Mouse (Mus musculus) heart, embryonic 13.5 days (tissue): ENCODE measurements around the gene Mrpl37. TPM values are rescaled to one million over a fixed set of nuclear protein-coding genes. Genes with fewer than 3 reads are reported as not detected.

Source experiments
- ATAC-seq: fragments of 200-750 bp; cut with Nextera tagmentation; 2 replicates; pipeline ENCODE4 v1.8.0; 2017; ENCODE audit warnings: moderate TSS enrichment; ENCODE audit not compliant: insufficient number of reproducible peaks, low FRiP score, low TSS enrichment; ENCODE audit errors: extremely low read depth
- H3K27ac ChIP-seq: fragments of 300-500 bp; sonication (generic); replicated peaks from 2 replicates; pipeline ENCODE4 v1.5.1; 2015; ENCODE audit warnings: moderate library complexity, mild to moderate bottlenecking, inconsistent platforms
- H3K27me3 ChIP-seq: fragments of 300-500 bp; sonication (generic); replicated peaks from 2 replicates; pipeline ENCODE4 v1.6.1; 2015; ENCODE audit warnings: mild to moderate bottlenecking, inconsistent platforms
- H3K36me3 ChIP-seq: fragments of 300-500 bp; sonication (generic); 2 replicates; pipeline ENCODE4 v1.6.1; 2015; ENCODE audit warnings: mild to moderate bottlenecking, inconsistent platforms
- H3K4me1 ChIP-seq: fragments of 300-500 bp; sonication (generic); 2 replicates; pipeline ENCODE4 v1.6.1; 2015; ENCODE audit warnings: inconsistent platforms
- H3K4me2 ChIP-seq: fragments of 300-500 bp; sonication (generic); 2 replicates; pipeline ENCODE4 v1.6.1; 2015; ENCODE audit warnings: inconsistent platforms, mild to moderate bottlenecking, moderate library complexity
- H3K4me3 ChIP-seq: fragments of 300-500 bp; sonication (generic); 2 replicates; pipeline ENCODE4 v1.5.1; 2015; ENCODE audit warnings: moderate library complexity, mild to moderate bottlenecking, inconsistent platforms
- H3K9ac ChIP-seq: fragments of 300-500 bp; sonication (generic); 2 replicates; pipeline ENCODE4 v1.6.1; 2015; ENCODE audit warnings: inconsistent platforms, mild to moderate bottlenecking, moderate library complexity
- H3K9me3 ChIP-seq: fragments of 300-500 bp; sonication (generic); 2 replicates; pipeline ENCODE4 v1.6.1; 2016; ENCODE audit warnings: inconsistent platforms
- WGBS: fragments of 180-500 bp; shearing (Covaris S2); methylation state at CpG from one replicate; pipeline ENCODE4 v1.1.7; 2015; ENCODE audit warnings: mixed read lengths; 5-methylcytosine and 5-hydroxymethylcytosine counted together
- polyA plus RNA-seq: library from polyadenylated mRNA; unstranded; fragments of >200 nt; fragmentation: Nextera tagmentation; extraction: Ambion mirVana; gene quantifications from 2 replicates; pipeline ENCODE4 v1.2.1, GENCODE M21; 2015

Mrpl37 gene
- polyA plus RNA-seq, 1 experiment from 2014 or later, result 86.4 TPM

DNA sequence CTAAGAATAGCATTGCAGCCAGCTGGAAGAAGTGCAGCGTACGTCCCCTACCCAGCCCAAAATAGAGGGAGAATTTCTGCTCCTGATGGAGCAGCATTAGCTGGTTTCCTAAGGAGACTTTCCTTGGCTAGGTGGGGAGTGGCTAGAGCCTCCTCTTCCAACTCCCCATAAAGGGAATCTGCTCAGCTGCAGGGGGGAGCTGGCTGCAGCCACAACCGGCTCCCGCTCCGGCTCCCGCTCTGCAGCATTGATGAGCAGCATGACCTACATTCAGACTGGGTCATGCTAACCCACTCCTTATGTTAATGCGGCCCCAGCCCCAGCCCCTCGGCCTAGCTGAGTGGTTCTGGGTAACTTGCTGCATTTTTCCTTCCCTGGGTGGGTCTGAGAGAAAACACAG is 27.4 kb downstream of the Mrpl37 start:
- Histone ChIP-seq H3K4me2 (no peak overlapping the region), H3K27ac (peak overlapping the region; percentile 3; the same call in 1 of the 2 replicates), H3K9ac (0 out of 2 replicates have a peak overlapping the region, but pooled peaks have one; percentile 47), H3K4me3 (no peak overlapping the region), H3K9me3 (no peaks in the 10 kb centered on the region), H3K27me3 (no peaks in the 10 kb centered on the region), H3K36me3 (peaks cover 97% of the 10 kb centered on the region), H3K4me1 (peaks cover 12% of the 10 kb centered on the region)
- WGBS, result 57% methylated on average over 8 of the region's 8 CpGs
- ATAC-seq, result no peak

DNA sequence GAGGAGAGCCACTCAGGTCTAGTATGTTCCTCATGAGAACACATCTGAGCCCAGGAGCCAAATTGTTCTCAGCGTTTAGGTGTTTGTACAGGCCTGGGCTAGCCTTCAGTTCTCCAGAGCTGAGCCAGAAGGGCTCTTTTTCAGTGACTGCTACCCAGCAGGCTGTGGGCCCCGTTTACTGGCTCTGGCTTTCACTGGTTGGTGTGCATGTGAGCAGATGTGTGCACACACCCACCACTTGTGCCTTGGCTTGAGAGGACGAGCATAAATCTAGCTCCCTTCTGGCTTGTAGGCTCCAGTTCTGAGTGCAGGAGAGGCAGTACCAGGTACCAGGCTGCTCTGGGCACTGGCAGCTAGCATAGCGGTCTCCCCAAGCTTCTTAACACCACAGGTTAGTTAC is 28.4 kb downstream of the Mrpl37 start:
- Histone ChIP-seq H3K4me2 (no peak overlapping the region), H3K4me3 (no peak overlapping the region), H3K4me1 (peaks cover 12% of the 10 kb centered on the region), H3K9me3 (no peaks in the 10 kb centered on the region), H3K27ac (no peak overlapping the region), H3K27me3 (no peaks in the 10 kb centered on the region), H3K36me3 (peaks cover 96% of the 10 kb centered on the region), H3K9ac (0 out of 2 replicates have a peak overlapping the region, but pooled peaks have one; percentile 12)
- 75% methylated on average over 4 of the region's 4 CpGs for WGBS
- ATAC-seq, result no peak

DNA sequence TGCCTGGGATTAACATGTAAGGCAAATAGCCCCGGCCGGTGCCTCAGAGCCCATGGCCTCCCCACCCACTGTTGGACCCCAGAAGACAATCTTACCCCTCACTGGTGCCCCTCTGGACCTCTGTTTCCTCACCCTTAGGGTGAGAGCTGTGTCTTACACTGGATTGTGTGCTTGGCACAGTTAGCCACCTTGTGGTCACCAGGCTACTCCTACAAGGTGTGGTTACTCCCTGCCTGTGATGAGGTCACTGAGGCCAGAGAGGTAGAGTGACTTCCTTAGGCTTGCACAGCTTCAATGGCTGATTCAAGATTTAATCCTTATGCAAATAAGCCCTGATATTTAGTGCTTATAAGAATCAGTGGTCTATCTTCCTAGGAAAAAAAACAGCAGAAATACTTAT is 29.7 kb downstream of the Mrpl37 start:
- no peak overlapping the region for H3K4me2 ChIP-seq
- no peak for ATAC-seq
- H3K4me1 ChIP-seq, result peaks cover 12% of the 10 kb centered on the region
- WGBS, result 85% methylated on average over 2 of the region's 2 CpGs
- no peak overlapping the region for H3K27ac ChIP-seq
- H3K9ac ChIP-seq, result no peak overlapping the region
- peaks cover 98% of the 10 kb centered on the region for H3K36me3 ChIP-seq
- H3K27me3 ChIP-seq, result no peaks in the 10 kb centered on the region
- no peak overlapping the region for H3K4me3 ChIP-seq
- H3K9me3 ChIP-seq, result no peaks in the 10 kb centered on the region

DNA sequence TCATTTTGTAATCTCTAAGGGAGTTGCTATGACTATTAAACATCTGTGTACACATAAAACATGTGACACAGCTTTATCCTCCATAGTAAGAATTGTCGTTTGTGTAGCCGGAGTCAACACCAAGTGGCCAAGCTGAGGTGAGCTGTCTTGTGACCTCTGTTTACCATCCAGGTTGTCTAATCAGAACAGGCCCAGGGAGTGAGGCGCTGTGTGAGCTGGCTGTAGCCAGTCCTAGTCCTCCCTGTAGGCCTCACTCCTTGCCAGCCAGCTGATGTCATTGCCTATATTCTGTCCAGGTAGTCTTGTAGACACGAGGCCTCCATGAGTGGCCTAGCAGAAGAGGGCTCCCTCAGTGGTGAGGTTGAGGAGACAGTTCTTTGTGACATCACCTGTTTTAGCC is 31.0 kb downstream of the Mrpl37 start:
- 83% methylated on average over 4 of the region's 4 CpGs for WGBS
- Histone ChIP-seq H3K4me1 (peaks cover 12% of the 10 kb centered on the region), H3K9ac (no peak overlapping the region), H3K27ac (no peak overlapping the region), H3K4me3 (no peak overlapping the region), H3K4me2 (no peak overlapping the region), H3K9me3 (no peaks in the 10 kb centered on the region), H3K27me3 (no peaks in the 10 kb centered on the region), H3K36me3 (peaks cover 98% of the 10 kb centered on the region)
- ATAC-seq, result no peak

DNA sequence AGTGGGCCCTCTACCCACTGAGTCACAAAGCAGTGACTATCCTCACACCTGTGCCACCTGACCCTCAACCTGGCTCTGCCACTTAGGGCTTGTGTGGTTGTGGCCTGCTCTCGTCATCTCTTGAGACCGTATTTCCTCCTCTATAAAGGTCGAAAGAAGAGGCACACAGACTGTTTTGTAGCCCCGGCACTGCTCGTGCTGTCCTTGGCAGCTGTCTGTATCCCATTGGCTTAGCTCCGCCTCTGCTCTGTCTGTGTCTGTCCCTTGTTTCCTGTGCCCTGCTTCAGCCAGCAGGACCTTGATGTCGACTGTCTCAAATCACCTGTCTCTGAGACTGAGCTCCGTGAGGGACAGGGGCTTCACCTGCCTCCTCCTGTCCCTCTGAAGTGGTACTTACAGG is 40.2 kb downstream of the Mrpl37 start:
- H3K9me3 ChIP-seq, result no peaks in the 10 kb centered on the region
- H3K9ac ChIP-seq, result no peak overlapping the region
- H3K4me2 ChIP-seq, result no peak overlapping the region
- peaks cover 41% of the 10 kb centered on the region for H3K36me3 ChIP-seq
- H3K4me3 ChIP-seq, result no peak overlapping the region
- no peak for ATAC-seq
- H3K4me1 ChIP-seq, result peaks cover 17% of the 10 kb centered on the region
- 57% methylated on average over 8 of the region's 8 CpGs for WGBS
- no peak overlapping the region for H3K27ac ChIP-seq
- H3K27me3 ChIP-seq, result no peaks in the 10 kb centered on the region

DNA sequence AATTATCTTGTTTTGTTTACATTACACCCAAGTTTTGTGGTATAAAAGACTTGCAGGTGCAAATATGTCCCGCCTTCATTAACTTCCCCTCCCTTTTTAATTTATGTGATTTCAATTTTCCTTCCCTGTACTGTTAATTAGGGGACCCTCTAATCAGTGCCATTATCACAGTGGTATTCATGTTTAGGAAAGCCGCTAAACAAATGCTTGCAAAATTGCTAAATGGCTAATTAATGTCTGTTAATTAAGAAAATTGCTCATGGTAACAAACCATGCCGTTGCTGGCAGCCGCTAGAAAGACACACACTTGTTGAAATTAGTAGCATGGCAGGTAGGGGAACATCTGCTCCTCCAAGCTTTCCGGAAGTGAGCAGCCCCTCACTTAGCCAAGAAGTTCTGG is 41.3 kb downstream of the Mrpl37 start:
- no peaks in the 10 kb centered on the region for H3K9me3 ChIP-seq
- no peak overlapping the region for H3K4me2 ChIP-seq
- H3K36me3 ChIP-seq, result peaks cover 32% of the 10 kb centered on the region
- no peak for ATAC-seq
- peaks cover 28% of the 10 kb centered on the region for H3K4me1 ChIP-seq
- no peak overlapping the region for H3K4me3 ChIP-seq
- no peaks in the 10 kb centered on the region for H3K27me3 ChIP-seq
- 95% methylated on average over 5 of the region's 5 CpGs for WGBS
- H3K9ac ChIP-seq, result no peak overlapping the region
- H3K27ac ChIP-seq, result no peak overlapping the region

DNA sequence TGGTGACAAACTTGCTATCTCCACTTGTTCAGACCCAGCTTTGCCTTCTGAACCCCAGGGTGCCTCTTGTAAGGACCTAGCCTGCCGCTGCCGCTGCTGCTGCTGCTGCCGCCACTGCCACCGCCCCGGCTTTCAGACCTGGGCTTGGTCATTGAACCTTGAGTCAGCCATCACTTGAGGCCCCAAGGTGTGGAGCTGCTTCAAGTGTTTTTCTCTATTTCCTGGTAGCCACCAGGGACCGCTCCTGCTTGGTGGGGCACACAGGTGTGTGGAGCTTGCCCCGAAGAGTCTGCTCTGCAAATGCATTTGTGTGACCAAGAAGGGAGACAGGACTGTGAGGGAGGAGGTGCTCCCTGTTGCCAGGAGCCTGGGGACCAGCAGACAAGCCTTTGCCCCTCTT is 41.8 kb downstream of the Mrpl37 start:
- no peak for ATAC-seq
- Histone ChIP-seq H3K36me3 (peaks cover 30% of the 10 kb centered on the region), H3K4me1 (peaks cover 33% of the 10 kb centered on the region), H3K9me3 (no peaks in the 10 kb centered on the region), H3K4me3 (no peak overlapping the region), H3K9ac (no peak overlapping the region), H3K27me3 (no peaks in the 10 kb centered on the region), H3K27ac (no peak overlapping the region), H3K4me2 (no peak overlapping the region)
- 78% methylated on average over 7 of the region's 7 CpGs for WGBS

DNA sequence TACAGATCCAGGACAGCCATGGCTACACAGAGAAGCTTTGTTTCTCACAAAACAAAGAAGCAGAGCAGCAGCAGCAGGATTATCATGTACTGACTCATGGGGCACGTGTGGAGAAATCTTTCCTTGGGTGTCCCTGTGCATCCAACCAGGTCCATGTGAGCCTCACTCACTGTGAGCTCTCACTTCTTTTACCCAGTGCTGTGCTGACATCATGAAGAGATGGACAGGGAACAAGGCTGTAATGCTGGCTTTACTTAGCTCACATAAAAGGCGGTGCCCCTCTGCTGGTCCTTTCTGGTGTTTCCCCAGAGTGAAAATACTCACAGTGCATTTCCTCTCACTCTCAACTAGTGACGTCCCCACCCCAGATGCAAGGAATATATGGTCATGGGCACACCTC is 45.2 kb downstream of the Mrpl37 start:
- WGBS, result 57% methylated on average over 3 of the region's 3 CpGs

DNA sequence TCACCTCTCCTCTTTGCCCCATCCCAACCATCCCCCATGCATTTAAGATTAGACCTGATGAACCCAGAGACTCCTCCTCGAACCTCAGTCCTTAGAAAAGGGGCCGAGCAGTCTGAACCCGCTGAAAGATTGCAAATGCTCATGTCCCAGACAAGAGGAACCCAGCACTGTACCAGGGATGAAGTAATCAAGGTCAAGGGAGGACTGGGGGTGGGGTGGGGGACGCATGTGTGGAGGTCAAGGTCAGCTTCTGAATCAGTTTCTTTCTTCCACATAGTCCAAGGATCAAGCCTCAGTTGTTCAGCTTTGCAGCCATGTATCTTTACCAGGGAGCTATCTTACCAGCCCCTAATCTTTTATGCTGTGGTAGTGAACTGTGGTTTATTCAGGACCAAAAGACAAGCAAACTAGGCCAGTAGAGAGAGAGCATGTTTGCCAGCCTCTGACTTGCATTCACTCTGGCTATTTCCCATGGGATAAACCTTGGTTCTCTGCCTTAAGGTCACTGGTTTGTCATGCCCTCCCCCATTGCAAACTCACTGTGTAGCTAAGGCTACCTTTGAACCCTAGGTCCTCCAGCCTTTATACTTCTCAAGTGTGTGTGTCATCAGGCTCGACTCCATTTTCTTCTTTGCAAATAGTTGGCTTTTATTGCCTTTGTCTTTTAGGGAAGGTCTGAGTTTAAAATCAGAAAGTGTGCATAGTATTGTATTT is 46.2 kb downstream of the Mrpl37 start:
- H3K36me3 ChIP-seq, result 0 out of 2 replicates have a peak, but pooled peaks cover 1% of the 10 kb centered on the region
- H3K27ac ChIP-seq, result no peak overlapping the region
- H3K27me3 ChIP-seq, result no peaks in the 10 kb centered on the region
- H3K9ac ChIP-seq, result no peak overlapping the region
- 52% methylated on average over 5 of the region's 5 CpGs for WGBS
- H3K4me3 ChIP-seq, result no peak overlapping the region
- no peak for ATAC-seq
- no peak overlapping the region for H3K4me2 ChIP-seq
- no peaks in the 10 kb centered on the region for H3K9me3 ChIP-seq
- H3K4me1 ChIP-seq, result peaks cover 73% of the 10 kb centered on the region

More for the DNA sequence above, 45.2 kb downstream of the Mrpl37 start:
- Histone ChIP-seq H3K9me3 (no peaks in the 10 kb centered on the region), H3K27ac (no peak overlapping the region), H3K4me2 (no peak overlapping the region), H3K27me3 (no peaks in the 10 kb centered on the region), H3K9ac (no peak overlapping the region), H3K4me3 (no peak overlapping the region), H3K4me1 (peaks cover 65% of the 10 kb centered on the region), H3K36me3 (no peaks in the 10 kb centered on the region)
- no peak for ATAC-seq

DNA sequence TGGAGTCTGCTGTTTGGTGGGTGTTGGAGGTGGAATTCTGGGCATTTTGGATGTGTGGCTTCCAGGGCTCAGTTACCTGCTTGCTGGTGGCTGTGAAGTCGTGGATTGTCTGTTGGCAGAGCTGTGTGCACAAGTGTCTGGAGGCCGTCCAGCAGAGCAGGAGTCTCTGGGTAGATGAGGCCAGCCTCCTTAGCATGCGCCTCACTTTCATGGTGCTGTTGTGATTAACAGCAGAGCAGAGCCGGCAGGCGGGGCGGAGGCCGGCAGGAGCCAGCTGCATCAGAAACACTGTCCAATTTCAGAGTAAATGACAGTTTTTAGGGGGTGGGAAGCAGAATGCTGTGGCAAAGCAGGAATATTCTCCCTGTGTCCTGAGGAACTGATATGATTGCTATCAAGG is 47.6 kb downstream of the Mrpl37 start:
- Histone ChIP-seq H3K4me2 (no peak overlapping the region), H3K27me3 (no peaks in the 10 kb centered on the region), H3K27ac (peak overlapping the region; percentile 54), H3K4me3 (no peak overlapping the region), H3K9me3 (no peaks in the 10 kb centered on the region), H3K4me1 (peaks cover 80% of the 10 kb centered on the region), H3K36me3 (0 out of 2 replicates have a peak, but pooled peaks cover 5% of the 10 kb centered on the region), H3K9ac (peak overlapping the region; percentile 6)
- 38% methylated on average over 7 of the region's 7 CpGs for WGBS
- ATAC-seq, result no peak

DNA sequence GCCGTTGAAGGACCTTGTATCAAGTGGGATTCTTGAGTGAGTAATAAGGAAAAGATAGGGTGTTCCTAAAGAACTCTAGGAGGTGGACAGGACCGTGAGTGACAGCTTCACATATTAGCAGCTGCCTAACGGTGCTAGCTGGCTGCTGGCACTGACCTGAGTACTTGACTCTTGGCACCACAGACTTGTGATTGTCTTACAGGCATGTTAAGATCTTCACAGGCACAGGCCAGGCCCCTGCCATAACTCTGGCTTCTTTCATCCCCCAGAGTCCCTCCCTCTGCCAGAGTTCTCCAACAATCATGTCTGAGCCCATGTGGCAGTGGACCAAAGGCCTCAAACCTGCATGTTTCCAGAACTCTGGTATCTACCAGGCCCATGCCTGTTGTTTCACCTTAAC is 48.1 kb downstream of the Mrpl37 start:
- H3K4me2 ChIP-seq, result no peak overlapping the region
- H3K36me3 ChIP-seq, result 0 out of 2 replicates have a peak, but pooled peaks cover 5% of the 10 kb centered on the region
- 0 out of 2 replicates have a peak overlapping the region, but pooled peaks have one; percentile 8 for H3K9ac ChIP-seq
- H3K27ac ChIP-seq, result peak overlapping the region; percentile 54
- no peaks in the 10 kb centered on the region for H3K27me3 ChIP-seq
- 56% methylated on average over 3 of the region's 3 CpGs for WGBS
- ATAC-seq, result no peak
- no peaks in the 10 kb centered on the region for H3K9me3 ChIP-seq
- no peak overlapping the region for H3K4me3 ChIP-seq
- H3K4me1 ChIP-seq, result peaks cover 83% of the 10 kb centered on the region

DNA sequence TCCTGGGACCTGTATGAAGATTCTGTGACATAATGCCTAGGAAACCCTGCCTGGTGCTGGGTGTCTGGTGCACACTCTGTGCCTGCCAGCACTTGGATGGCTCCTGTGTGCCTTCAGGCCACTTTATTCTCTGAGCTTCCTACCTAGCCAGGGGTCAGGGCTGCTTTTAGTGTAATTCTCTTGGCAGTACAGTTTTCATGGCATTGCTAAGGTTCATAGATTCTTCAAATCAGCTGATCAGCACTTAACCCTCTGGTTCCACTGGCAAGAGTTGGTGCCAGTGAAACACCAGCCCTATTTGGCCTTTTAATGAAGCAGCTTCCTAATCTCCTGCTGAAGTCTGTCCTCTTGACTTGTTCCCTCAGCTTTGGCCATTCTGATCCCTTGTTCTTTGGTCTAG is 49.4 kb downstream of the Mrpl37 start:
- Histone ChIP-seq H3K9ac (no peak overlapping the region), H3K9me3 (no peaks in the 10 kb centered on the region), H3K4me3 (no peak overlapping the region), H3K36me3 (0 out of 2 replicates have a peak, but pooled peaks cover 5% of the 10 kb centered on the region), H3K27ac (no peak overlapping the region), H3K27me3 (no peaks in the 10 kb centered on the region), H3K4me2 (no peak overlapping the region), H3K4me1 (peaks cover 95% of the 10 kb centered on the region)
- no peak for ATAC-seq
